Mouse (Mus musculus) retina, embryonic 14.5 days (tissue): ENCODE measurements around the gene Tbc1d8.

ENCODE experiments used
- DNase-seq: peaks from one replicate; pipeline ENCODE4 v3.0.0-alpha.2; 2015; ENCODE audit warnings: low spot score

Gene Tbc1d8

GRCm38 (mm10) chr1:39446178-39446577 lies 32.4 kb downstream of the Tbc1d8 start:
- no peak for DNase-seq

GRCm38 (mm10) chr1:39445303-39446050 lies 33.1 kb downstream of the Tbc1d8 start:
- no peak for DNase-seq

GRCm38 (mm10) chr1:39443764-39444163 lies 34.8 kb downstream of the Tbc1d8 start:
- no peak for DNase-seq

- no peak for DNase-seq
Observed at GRCm38 (mm10) chr1:39441686-39442085, 36.9 kb downstream of the Tbc1d8 start.

- DNase-seq: no peak
Observed at GRCm38 (mm10) chr1:39439661-39440548, 38.6 kb downstream of the Tbc1d8 start.

- no peak for DNase-seq
Observed at GRCm38 (mm10) chr1:39438629-39439028, 39.9 kb downstream of the Tbc1d8 start.

- no peak for DNase-seq
Observed at GRCm38 (mm10) chr1:39434264-39434663, 44.3 kb downstream of the Tbc1d8 start.

- no peak for DNase-seq
Observed at GRCm38 (mm10) chr1:39430020-39430419, 48.5 kb downstream of the Tbc1d8 start.

- DNase-seq: no peak
Observed at GRCm38 (mm10) chr1:39429015-39429414, 49.5 kb downstream of the Tbc1d8 start.

GRCm38 (mm10) chr1:39428280-39428679 lies 50.3 kb downstream of the Tbc1d8 start:
- no peak for DNase-seq

- DNase-seq: no peak
Observed at GRCm38 (mm10) chr1:39425497-39425896, 53.1 kb downstream of the Tbc1d8 start.

GRCm38 (mm10) chr1:39420987-39421386 lies 57.6 kb downstream of the Tbc1d8 start:
- no peak for DNase-seq

GRCm38 (mm10) chr1:39418852-39419251 lies 59.7 kb downstream of the Tbc1d8 start:
- DNase-seq: no peak

- no peak for DNase-seq
Observed at GRCm38 (mm10) chr1:39417817-39418216, 60.7 kb downstream of the Tbc1d8 start.

- DNase-seq: no peak
Observed at GRCm38 (mm10) chr1:39410085-39410821, 68.3 kb downstream of the Tbc1d8 start.

GRCm38 (mm10) chr1:39408668-39409067 lies 69.9 kb downstream of the Tbc1d8 start:
- DNase-seq: no peak

- no peak for DNase-seq
Observed at GRCm38 (mm10) chr1:39408123-39408522, 70.4 kb downstream of the Tbc1d8 start.

GRCm38 (mm10) chr1:39407108-39407507 lies 71.4 kb downstream of the Tbc1d8 start:
- DNase-seq: no peak

GRCm38 (mm10) chr1:39400173-39400572 lies 78.4 kb downstream of the Tbc1d8 start:
- no peak for DNase-seq

GRCm38 (mm10) chr1:39399228-39399627 lies 79.3 kb downstream of the Tbc1d8 start:
- DNase-seq: no peak

GRCm38 (mm10) chr1:39398284-39398683 lies 80.3 kb downstream of the Tbc1d8 start:
- no peak for DNase-seq

GRCm38 (mm10) chr1:39396347-39396746 lies 82.2 kb downstream of the Tbc1d8 start:
- DNase-seq: no peak
